ENCODE assay signal across 8 mouse cellular contexts in the genomic region with DNA sequence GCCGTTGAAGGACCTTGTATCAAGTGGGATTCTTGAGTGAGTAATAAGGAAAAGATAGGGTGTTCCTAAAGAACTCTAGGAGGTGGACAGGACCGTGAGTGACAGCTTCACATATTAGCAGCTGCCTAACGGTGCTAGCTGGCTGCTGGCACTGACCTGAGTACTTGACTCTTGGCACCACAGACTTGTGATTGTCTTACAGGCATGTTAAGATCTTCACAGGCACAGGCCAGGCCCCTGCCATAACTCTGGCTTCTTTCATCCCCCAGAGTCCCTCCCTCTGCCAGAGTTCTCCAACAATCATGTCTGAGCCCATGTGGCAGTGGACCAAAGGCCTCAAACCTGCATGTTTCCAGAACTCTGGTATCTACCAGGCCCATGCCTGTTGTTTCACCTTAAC. TPM values are rescaled to one million over a fixed set of nuclear protein-coding genes. Genes with fewer than 3 reads are reported as not detected.
DNase-seq lines count a peak whose midpoint lies in the region; ATAC-seq and TF ChIP-seq lines count a peak whose summit lies in the region.

No protein-coding gene starts in this region.

- peak; percentile 36 for DNase-seq in adrenal gland, adult 2 months
- DNase-seq in adrenal gland, postnatal 4 days (ENCODE audit: low spot score in 2 of 2), result no peak
- no peak for DNase-seq in left cerebral cortex, adult 2 months (ENCODE audit: extremely low spot score in 1 of 2, low spot score in 2 of 2)
- no peak for DNase-seq in left cerebral cortex, postnatal 10 days (ENCODE audit: extremely low spot score in 1 of 2, low spot score in 2 of 2)
- DNase-seq in hindbrain, postnatal 0 days (ENCODE audit: low spot score), result peak; percentile 22
- no peak for DNase-seq in T-cell, adult 2 months (ENCODE audit: low spot score)
- no peak for DNase-seq in cerebellum, adult 11 months

- no peaks in the 10 kb centered on the region for H3K27me3 ChIP-seq in hindbrain, postnatal 0 days (ENCODE audit: insufficient read depth, low read length)
- no peaks in the 10 kb centered on the region for H3K27me3 ChIP-seq in neural tube, embryonic 15.5 days (replicated peaks)

- 54% methylated on average over 3 of the region's 3 CpGs for WGBS in hindbrain, postnatal 0 days
- 72% methylated on average over 3 of the region's 3 CpGs for WGBS in neural tube, embryonic 15.5 days

- H3K4me1 ChIP-seq in hindbrain, postnatal 0 days (ENCODE audit: insufficient read depth, low read length), result peaks cover 49% of the 10 kb centered on the region
- H3K4me1 ChIP-seq in neural tube, embryonic 15.5 days, result peaks cover 99% of the 10 kb centered on the region

- intact Hi-C loops in left cerebral cortex, adult 2 months (cut with DNase I), result no loop called here
- intact Hi-C loops in left cerebral cortex, postnatal 10 days (cut with DNase I), result no loop called here

- H3K4me2 ChIP-seq in hindbrain, postnatal 0 days (ENCODE audit: low read depth, low read length), result no peak overlapping the region
- no peak overlapping the region for H3K4me2 ChIP-seq in neural tube, embryonic 15.5 days

- TF ChIP-seq CTCF in left cerebral cortex, adult 2 months (IDR thresholded peaks at IDR 0.05), result no peak
- TF ChIP-seq CTCF in hindbrain, postnatal 0 days (IDR thresholded peaks at IDR 0.05; ENCODE audit: low read depth), result no peak

- no peaks in the 10 kb centered on the region for H3K36me3 ChIP-seq in hindbrain, postnatal 0 days (ENCODE audit: insufficient read depth, low read length)
- H3K36me3 ChIP-seq in neural tube, embryonic 15.5 days, result no peaks in the 10 kb centered on the region

- peak overlapping the region; percentile 38; the same call in 1 of the 2 replicates for H3K27ac ChIP-seq in left cerebral cortex, adult 2 months
- peak overlapping the region; percentile 64 for H3K27ac ChIP-seq in hindbrain, postnatal 0 days
- peak overlapping the region; percentile 74 for H3K27ac ChIP-seq in neural tube, embryonic 15.5 days (replicated peaks)

- no peak for ATAC-seq in hindbrain, postnatal 0 days
- no peak for ATAC-seq in neural tube, embryonic 15.5 days (ENCODE audit: low FRiP score)

- H3K9me3 ChIP-seq in hindbrain, postnatal 0 days (ENCODE audit: low read length), result no peaks in the 10 kb centered on the region
- no peaks in the 10 kb centered on the region for H3K9me3 ChIP-seq in neural tube, embryonic 15.5 days (replicated peaks)

- H3K9ac ChIP-seq in hindbrain, postnatal 0 days (replicated peaks; ENCODE audit: low read length), result no peak overlapping the region
- H3K9ac ChIP-seq in neural tube, embryonic 15.5 days (replicated peaks), result no peak overlapping the region

- no peak overlapping the region for H3K4me3 ChIP-seq in left cerebral cortex, adult 2 months
- no peak overlapping the region for H3K4me3 ChIP-seq in hindbrain, postnatal 0 days (ENCODE audit: low read length)
- no peak overlapping the region for H3K4me3 ChIP-seq in neural tube, embryonic 15.5 days (replicated peaks)

RNA-seq across cellular contexts. Expression of gene Mrpl37, which starts 48.1 kb away (rescaled TPM):
- total RNA-seq in adrenal gland, adult 2 months (2021), result 100 to 1,000 TPM in 1 of 2 experiments, 10 to 100 TPM in 1; 97.2 to 102 TPM
- 76.4 and 77.1 TPM in 2 replicates for polyA plus RNA-seq in adrenal gland, adult 2 months (2012; rRNA removed)
- total RNA-seq in adrenal gland, postnatal 4 days (2021), result 100 to 1,000 TPM; 104 to 108 TPM
- 10 to 100 TPM; 56.3 to 64.9 TPM for total RNA-seq in left cerebral cortex, adult 2 months (2021)
- total RNA-seq in left cerebral cortex, postnatal 10 days (2021), result 10 to 100 TPM; 64.0 to 67.7 TPM
- 59.2 TPM in 2 replicates for total RNA-seq in hindbrain, postnatal 0 days (2014; rRNA removed)
- polyA plus RNA-seq in hindbrain, postnatal 0 days (2015; fragmentation: Nextera tagmentation; extraction: Ambion mirVana), result 77.8 and 79.7 TPM in 2 replicates
- polyA plus RNA-seq in neural tube, embryonic 15.5 days (2015; fragmentation: Nextera tagmentation; extraction: Ambion mirVana), result 84.9 and 85.5 TPM in 2 replicates

RNA-seq across cellular contexts. Expression of gene Cyb5rl, which starts 48.3 kb away (rescaled TPM):
- 10 to 100 TPM; 22.9 to 27.3 TPM for total RNA-seq in adrenal gland, adult 2 months (2021)
- 13.4 and 14.1 TPM in 2 replicates for polyA plus RNA-seq in adrenal gland, adult 2 months (2012; rRNA removed)
- 10 to 100 TPM; 20.1 to 21.1 TPM for total RNA-seq in adrenal gland, postnatal 4 days (2021)
- total RNA-seq in left cerebral cortex, adult 2 months (2021), result 1 to 10 TPM; 7.4 to 8.8 TPM
- total RNA-seq in left cerebral cortex, postnatal 10 days (2021), result 1 to 10 TPM; 9.0 to 9.7 TPM
- total RNA-seq in hindbrain, postnatal 0 days (2014; rRNA removed), result 8.7 and 21.3 TPM in 2 replicates
- polyA plus RNA-seq in hindbrain, postnatal 0 days (2015; fragmentation: Nextera tagmentation; extraction: Ambion mirVana), result 4.1 and 4.6 TPM in 2 replicates
- polyA plus RNA-seq in neural tube, embryonic 15.5 days (2015; fragmentation: Nextera tagmentation; extraction: Ambion mirVana), result 4.4 and 4.7 TPM in 2 replicates

Comparison
In these comparisons a context has a peak if more than half of its experiments do, and no peak if none do; other contexts are left out.
1. DNase-seq: peak in adrenal gland, adult 2 months (single experiment) and hindbrain, postnatal 0 days (single experiment); none in adrenal gland, postnatal 4 days (0 of 2), left cerebral cortex, adult 2 months (0 of 2), left cerebral cortex, postnatal 10 days (0 of 2), T-cell, adult 2 months (single experiment) and cerebellum, adult 11 months (single experiment).
2. Peak in every context shown above with its lines, with median percentiles within 50 percentile points of each other: H3K27ac ChIP-seq.